Mouse (Mus musculus) layer of hippocampus, adult 2 months (tissue): ENCODE results near the gene Pdzk1. TPM values are rescaled to one million over a fixed set of nuclear protein-coding genes. Genes with fewer than 3 reads are reported as not detected.
A peak's percentile ranks its signal among the peaks of the same experiment; 100 is the strongest.

Experiments
- DNase-seq, 2 experiments: peaks; one replicate each; pipeline ENCODE4 v3.0.0; 2022; ENCODE audit warnings: low spot score in 2 of 2
- H3K27ac ChIP-seq: fragments of 200-600 bp; 2 replicates; pipeline ENCODE4 v1.8.1; 2022
- H3K4me3 ChIP-seq: fragments of 200-600 bp; 2 replicates; pipeline ENCODE4 v1.8.1; 2022; ENCODE audit warnings: mild to moderate bottlenecking
- CTCF ChIP-seq: fragments of 200-600 bp; conservative IDR thresholded peaks from 2 replicates; pipeline ENCODE4 v1.8.1; 2022; ENCODE audit warnings: antibody characterized with exemption, mild to moderate bottlenecking, moderate library complexity
- total RNA-seq, 2 experiments: library from RNA; stranded (reverse); gene quantifications; 2 replicates each; pipeline ENCODE4 v1.2.3; 2021

Gene Pdzk1
- total RNA-seq, 2 experiments from 2014 or later = 0.33 TPM; not detected in 1

DNA sequence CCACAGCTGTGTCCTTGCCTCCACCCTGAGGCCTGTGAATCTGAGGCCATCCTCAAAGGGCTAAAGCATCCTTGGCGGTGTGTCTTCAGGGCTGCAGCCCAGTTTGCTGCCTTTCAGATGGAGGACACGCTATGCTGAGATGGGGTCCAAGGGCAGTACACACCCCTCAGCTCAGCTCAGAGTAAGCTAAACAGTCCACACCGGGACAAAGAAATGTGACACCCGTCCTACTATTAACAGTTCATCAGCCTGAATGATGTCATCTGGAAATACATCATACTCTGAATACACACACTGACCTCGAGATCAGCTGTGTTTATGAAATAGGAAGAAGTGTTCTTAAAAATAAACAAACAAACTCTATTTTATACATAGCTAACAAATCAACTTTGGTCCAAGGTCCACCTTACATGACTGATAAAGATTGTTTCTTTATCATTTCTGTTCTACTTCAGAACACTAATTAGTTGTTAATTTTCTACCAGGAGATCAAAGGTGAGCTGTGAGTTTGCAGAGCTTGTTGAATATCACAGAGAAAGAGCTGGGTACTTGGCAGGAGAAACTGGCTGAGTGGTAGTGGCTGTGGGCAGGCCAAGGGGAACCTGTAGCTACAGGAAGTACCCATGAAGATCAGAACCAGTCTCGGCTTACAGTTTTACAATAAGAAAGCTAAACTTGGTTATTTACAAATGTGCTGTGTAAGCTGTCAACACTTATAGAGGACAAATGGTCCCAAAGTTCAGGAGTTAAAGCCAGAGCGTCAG is 45.9 kb downstream of the Pdzk1 start:
- no peak for TF ChIP-seq CTCF
- Histone ChIP-seq H3K27ac (no peak overlapping the region), H3K4me3 (no peak overlapping the region)
- no peak for DNase-seq

DNA sequence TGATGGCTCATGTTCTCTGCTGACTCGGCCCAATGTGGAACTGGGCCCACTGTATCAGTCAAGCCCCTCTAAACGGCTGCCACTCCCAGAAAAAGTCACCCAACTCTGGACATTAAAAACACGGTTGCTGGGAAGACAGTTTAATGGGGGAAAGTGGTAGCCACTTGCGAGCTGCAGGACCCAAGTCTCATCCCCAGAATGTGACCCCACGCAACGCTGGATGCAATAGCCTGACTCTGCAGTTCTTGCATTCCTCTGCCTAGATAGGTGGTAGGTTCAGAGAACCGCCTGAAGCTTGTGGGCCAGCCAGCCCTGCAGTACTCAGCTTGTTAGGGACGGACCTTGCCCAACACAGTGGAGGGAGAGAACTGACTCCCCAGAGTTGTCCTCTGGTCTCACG is 50.5 kb downstream of the Pdzk1 start:
- no peak overlapping the region for H3K4me3 ChIP-seq
- no peak for TF ChIP-seq CTCF
- no peak overlapping the region for H3K27ac ChIP-seq

DNA sequence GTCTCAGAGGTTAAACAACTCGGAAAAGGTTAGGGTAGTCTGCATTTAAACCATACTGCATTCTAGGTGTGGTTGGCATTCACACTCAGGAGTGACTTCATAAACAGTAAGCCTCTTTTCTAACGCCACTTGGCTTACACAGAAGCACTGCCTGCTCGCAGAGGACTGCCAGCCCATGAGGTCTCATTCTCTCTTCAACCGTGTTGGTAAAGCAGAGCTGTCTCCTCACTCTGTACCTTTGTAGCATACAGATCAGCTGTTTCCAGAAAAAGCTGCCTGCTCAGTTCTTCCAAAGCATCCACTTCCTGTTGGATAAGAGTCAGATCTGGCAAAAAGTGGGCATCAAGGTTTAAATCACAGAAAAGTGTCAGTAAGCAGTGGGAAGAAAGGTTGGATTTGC is 51.3 kb downstream of the Pdzk1 start:
- Histone ChIP-seq H3K27ac (peak overlapping the region; percentile 74; the same call in 1 of the 2 replicates), H3K4me3 (no peak overlapping the region)
- no peak for TF ChIP-seq CTCF
- DNase-seq = no peak

More for the DNA sequence above, 50.5 kb downstream of the Pdzk1 start:
- DNase-seq = no peak

DNA sequence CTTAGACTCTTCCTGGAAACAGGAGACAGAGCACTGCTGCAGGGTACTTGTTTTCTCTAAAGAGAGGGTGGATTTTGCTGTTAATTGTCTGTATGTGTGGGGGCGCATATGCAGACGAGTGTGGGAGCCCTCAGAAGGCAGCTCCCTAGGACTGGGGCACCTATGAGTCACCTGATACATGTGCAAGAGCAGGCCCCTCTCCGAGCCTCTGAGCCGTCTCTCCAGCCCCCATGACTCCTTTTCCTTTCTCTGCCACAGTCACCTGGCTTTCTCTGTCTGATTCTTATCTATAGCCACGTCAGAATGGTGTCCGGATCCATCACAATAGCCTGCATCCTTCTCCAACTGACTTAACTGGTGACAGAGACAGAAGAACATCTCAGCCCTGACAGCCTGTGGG is 52.5 kb downstream of the Pdzk1 start:
- Histone ChIP-seq H3K27ac (peak overlapping the region; percentile 74), H3K4me3 (no peak overlapping the region)
- no peak for TF ChIP-seq CTCF
- DNase-seq = no peak

DNA sequence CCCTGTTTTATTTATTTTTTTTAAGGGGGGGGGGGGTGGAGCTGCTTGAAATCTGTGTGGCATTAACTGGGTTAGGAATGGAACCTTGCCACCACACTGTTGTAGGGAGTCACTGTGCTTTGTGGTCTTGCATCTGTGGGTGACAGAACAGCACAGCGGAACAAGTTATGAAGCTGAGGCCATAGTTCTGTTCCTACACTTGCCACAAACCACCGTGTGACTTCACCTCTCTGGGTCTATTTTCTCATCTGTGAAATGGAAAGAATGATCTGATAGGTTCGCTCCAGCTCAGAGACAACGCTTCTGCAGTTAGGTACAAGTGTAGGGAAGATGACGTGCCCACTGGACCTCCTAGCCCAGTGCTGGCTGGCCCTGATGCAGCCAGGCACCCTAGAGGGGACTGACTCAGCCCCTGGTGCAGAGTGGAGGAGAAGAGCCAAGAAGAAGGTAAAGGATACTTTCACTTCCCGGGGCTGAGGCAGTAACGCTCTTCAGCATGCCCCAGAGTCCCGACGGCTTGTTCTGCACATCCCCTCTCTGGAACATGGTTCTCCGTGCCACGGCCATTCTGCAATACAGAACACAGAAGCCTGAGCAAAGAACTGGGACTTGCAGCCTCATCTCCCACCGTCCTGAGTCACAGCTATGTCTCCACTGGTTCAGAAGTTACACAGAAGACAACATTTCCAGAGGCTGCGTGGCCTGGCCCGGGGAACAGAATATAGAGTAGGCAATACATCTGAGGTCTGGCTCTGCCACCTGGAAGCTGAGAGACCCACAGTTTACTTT is 53.2 kb downstream of the Pdzk1 start:
- Histone ChIP-seq H3K4me3 (no peak overlapping the region), H3K27ac (peak overlapping the region; percentile 74)
- DNase-seq = no peak
- no peak for TF ChIP-seq CTCF

DNA sequence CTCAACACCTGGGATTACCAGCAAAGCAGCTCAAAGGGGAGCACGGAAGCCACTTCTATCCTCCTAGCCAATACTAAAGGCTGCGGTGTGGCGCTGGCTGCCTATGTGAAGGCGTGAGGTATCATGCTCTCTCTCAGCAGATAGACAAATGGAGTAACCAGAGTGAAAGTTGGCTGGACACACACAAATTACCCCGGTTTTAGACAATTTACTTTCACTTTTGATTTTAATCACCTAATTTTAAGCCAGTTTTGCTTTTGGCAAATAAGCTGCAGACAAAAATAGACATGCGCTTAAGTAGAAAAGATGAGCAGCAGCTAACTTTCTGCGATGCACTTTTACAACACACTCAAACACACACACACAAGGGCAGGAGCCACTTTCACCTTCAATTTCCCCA is 54.6 kb downstream of the Pdzk1 start:
- no peak overlapping the region for H3K4me3 ChIP-seq
- no peak for TF ChIP-seq CTCF
- peak overlapping the region; percentile 25; the same call in 1 of the 2 replicates for H3K27ac ChIP-seq
- DNase-seq = no peak

DNA sequence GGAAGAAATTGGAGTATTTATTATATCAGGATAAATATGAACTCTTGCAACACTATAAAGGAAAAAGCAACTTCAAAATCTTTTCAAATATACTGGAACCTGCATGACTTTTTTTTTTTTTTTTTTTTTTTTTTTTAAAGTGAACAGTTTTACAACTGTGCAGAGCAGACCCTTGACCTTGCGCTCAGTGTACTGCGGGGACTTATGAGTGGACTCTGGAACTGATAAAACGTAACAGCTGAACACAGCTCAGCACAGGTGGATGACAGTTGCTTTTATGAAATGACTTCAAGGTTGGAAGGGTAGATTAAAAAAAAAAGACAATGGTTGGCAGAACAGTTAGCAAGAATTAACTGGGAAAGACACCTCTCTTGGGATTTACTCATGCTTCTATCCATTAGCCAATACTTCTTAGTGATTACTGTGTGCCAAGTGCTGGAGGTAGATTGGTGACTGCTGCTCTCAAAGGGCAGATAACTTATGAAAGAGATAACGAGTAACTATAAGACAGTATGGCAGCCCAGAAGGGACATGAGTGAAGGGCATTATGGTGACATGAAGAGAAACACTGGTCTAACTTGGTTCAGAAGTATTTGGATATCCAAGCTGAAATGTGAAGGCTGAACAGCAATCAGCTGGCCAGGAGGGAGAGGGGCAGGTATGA is 73.4 kb downstream of the Pdzk1 start:
- Histone ChIP-seq H3K4me3 (no peak overlapping the region), H3K27ac (no peak overlapping the region)
- no peak for TF ChIP-seq CTCF
- DNase-seq = no peak

DNA sequence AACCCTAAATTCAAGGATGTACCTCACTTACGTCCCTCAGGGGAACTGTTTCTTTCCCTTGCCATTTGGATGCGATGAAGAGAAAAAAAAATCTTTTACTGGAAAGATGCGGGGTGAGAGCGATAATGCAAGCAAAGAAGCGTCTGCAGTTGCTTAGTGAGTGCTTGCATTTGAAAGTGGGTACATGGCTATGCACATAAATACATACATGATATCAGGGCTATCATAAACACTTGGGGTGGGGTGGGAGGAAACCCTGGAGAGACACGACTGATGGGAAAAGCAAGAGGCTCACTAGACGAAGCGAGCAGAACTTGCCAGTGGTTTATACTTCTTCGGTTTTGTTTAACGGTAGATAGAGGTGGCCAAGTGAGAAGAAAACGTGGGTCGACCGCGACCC is 75.3 kb downstream of the Pdzk1 start, which contains the start of gene Gja5:
Gja5 (plus strand) TSS at position 301 of the 400 bp plus-strand sequence.
- peak within 1 kb of the TSS; percentile 90 for H3K4me3 ChIP-seq
- H3K27ac ChIP-seq = peak within 1 kb of the TSS; percentile 90
- TF ChIP-seq CTCF = no peak
- no peak for DNase-seq

DNA sequence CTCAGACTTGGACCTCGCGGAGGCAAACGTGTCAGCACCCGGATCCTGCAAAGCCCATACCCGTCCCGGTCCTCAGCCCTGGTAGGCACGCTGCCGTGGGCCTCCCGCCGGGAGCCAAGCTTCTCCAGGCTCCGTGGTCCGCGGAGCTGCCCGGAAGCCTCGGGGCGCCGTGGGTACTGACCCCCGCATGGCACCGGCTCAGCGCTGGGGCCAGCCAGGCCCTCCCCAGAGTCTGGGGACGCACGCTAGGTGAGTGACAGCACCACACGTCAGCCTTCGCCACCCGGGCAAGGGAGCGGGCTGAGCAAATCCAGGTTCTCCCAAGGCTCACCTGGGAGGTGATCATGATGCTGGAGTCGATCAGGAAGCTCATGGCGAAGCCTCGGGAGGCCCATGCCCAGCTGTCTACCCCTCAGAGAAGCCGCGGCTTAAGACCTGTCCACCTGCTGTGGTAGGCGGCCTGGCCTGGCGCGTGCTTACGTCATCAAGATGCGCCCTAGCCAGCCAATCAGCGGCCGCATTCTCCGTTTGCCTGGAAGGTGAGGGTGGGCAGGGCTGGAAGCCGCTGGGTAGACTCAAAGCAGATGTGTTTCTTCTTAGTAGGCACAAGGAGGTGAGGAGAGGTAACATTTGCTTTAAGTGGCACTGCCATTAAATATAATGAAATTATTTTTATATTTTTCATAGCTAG is 75.9 kb downstream of the Pdzk1 start, which contains the start of gene Gpr89:
Gpr89 (minus strand) TSS at position 496 of the 691 bp plus-strand sequence.
- H3K27ac ChIP-seq = peak within 1 kb of the TSS; percentile 90
- H3K4me3 ChIP-seq = peak within 1 kb of the TSS; percentile 90
- no peak for TF ChIP-seq CTCF
- peak; percentile 89 to 96 for DNase-seq

DNA sequence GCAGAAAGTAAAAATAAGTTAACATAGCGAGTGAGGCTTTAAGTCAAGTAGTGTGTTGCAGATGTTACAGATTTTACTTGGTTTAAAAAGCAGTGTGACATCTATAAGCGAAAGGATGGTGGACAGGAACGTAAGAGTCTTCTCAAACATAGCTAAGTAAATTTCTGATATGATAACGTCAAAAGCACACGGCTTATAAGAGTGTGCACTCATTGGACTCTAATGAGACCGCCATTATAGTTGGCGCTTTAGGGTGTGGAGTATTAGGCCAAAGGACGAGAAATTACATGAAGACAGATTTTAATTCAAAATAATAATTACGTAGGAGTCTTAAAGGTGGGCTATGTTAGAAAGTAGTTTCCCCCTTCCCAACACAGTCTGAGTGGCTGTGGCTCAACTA is 76.5 kb downstream of the Pdzk1 start:
- no peak for DNase-seq
- no peak for TF ChIP-seq CTCF
- H3K27ac ChIP-seq = peak overlapping the region; percentile 90

More for the DNA sequence above, 76.5 kb downstream of the Pdzk1 start:
- peak overlapping the region; percentile 90 for H3K4me3 ChIP-seq

Other genes starting within 250 kb of the Pdzk1 start
- gene Polr3gl, start 235.1 kb upstream of the Pdzk1 start, total RNA-seq = 10 to 100 TPM; 32.1 to 34.4 TPM
- gene Ankrd34a, start 232.6 kb upstream of the Pdzk1 start, total RNA-seq = 10 to 100 TPM; 55.2 to 56.7 TPM
- 10 to 100 TPM; 29.0 to 29.1 TPM for gene Lix1l, start 228.1 kb upstream of the Pdzk1 start, total RNA-seq
- gene Rbm8a, start 199.4 kb upstream of the Pdzk1 start, total RNA-seq = 10 to 100 TPM; 51.4 to 52.0 TPM
- gene Pex11b, start 193.9 kb upstream of the Pdzk1 start, total RNA-seq = 10 to 100 TPM; 57.1 to 59.6 TPM
- gene Gm42957, start 193.8 kb upstream of the Pdzk1 start, total RNA-seq = under 1 TPM; 0.12 to 0.87 TPM
- gene Itga10, start 183.7 kb upstream of the Pdzk1 start, total RNA-seq = 1 to 10 TPM; 2.0 to 3.1 TPM
- 1 to 10 TPM; 6.3 to 6.7 TPM for gene Ankrd35, start 159.2 kb upstream of the Pdzk1 start, total RNA-seq
- 10 to 100 TPM; 32.5 to 44.4 TPM for gene Pias3, start 132.9 kb upstream of the Pdzk1 start, total RNA-seq
- 10 to 100 TPM; 15.0 to 16.2 TPM for gene Nudt17, start 120.7 kb upstream of the Pdzk1 start, total RNA-seq
- 10 to 100 TPM; 23.5 to 24.0 TPM for gene Polr3c, start 101.7 kb upstream of the Pdzk1 start, total RNA-seq
- 10 to 100 TPM; 59.7 to 61.3 TPM for gene Rnf115, start 101.6 kb upstream of the Pdzk1 start, total RNA-seq
- gene Cd160, start 67 bp downstream of the Pdzk1 start, total RNA-seq = not detected
- 1 to 10 TPM in 1 of 2 experiments, under 1 TPM in 1; 0.84 to 1.4 TPM for gene Gja5, start 75.4 kb downstream of the Pdzk1 start, total RNA-seq
- 10 to 100 TPM; 40.1 to 46.1 TPM for gene Gpr89, start 76.1 kb downstream of the Pdzk1 start, total RNA-seq
- gene Gja8, start 96.7 kb downstream of the Pdzk1 start, total RNA-seq = not detected